Mouse (Mus musculus): ENCODE results near the gene Gm37240. TPM values are rescaled to one million over a fixed set of nuclear protein-coding genes. Genes with fewer than 3 reads are reported as not detected.

Gene Gm37240
- polyA plus RNA-seq, 1 experiment from 2014 or later = 12.7 TPM

DNA sequence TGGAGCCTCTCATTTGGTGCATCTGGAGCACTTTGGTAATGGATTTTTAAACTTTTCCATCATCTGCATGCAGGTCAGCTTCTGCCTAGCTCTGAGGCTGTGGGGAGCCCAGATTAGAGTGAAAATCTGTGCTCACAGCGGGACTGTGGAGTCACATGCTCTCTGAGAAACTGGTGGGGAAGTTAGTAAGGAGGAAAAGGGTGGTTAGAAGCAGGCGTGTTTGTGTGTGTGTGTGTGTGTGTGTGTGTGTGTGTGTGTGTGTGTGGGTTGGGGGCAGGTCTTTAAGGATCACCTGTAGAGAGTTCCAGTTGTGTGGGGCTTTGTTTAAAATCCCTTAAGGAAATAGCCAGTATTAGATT, 1199.9 kb downstream of the Gm37240 start:
- H3K36me3 ChIP-seq = no peaks in the 10 kb centered on the region
- H3K27ac ChIP-seq = no peak overlapping the region
- no peaks in the 10 kb centered on the region for H3K27me3 ChIP-seq
- no peak for ATAC-seq (replicated peaks; ENCODE audit: insufficient number of reproducible peaks, insufficient read depth, low FRiP score, low read depth)
- no peak overlapping the region for H3K4me3 ChIP-seq
- no peak overlapping the region for H3K4me2 ChIP-seq
- no peaks in the 10 kb centered on the region for H3K4me1 ChIP-seq (replicated peaks)
- 49% methylated on average over 2 of the region's 2 CpGs for WGBS
- no peak overlapping the region for H3K9ac ChIP-seq
- no peaks in the 10 kb centered on the region for H3K9me3 ChIP-seq (replicated peaks)

DNA sequence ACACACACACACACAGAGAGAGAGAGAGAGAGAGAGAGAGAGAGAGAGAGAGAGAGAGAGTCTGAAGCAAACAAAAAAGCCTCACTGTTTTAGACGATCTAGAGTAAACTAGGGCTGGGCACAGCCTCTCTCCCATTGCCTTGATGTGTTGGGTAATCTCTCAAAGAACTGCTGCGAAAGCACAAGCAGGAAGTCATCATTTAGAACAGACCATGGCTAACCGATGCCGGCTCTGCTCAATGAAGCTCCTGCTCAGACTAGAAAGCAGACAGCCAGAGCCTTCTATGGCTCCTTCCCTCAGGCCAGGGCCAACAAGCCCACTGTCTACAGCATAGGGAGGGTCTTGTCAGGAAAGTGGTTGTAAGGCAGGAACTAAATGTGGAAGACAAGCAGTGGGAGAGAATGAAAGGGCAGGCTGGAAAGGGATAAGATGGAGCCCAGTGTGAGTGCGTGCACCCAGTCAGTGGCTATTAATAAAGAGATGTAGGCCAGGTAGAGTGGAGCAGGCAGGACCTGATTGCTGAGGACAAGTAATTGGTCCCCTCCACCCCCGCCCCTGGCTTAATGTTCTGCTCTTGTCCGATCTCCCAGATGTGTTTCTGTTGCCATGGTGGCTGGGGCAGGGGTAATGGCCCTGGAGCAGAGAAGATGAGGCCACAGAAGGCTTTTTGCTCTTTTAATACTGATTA, 1200.4 kb downstream of the Gm37240 start:
- no peak overlapping the region for H3K4me3 ChIP-seq
- H3K9ac ChIP-seq = no peak overlapping the region
- H3K4me1 ChIP-seq (replicated peaks) = no peaks in the 10 kb centered on the region
- H3K9me3 ChIP-seq (replicated peaks) = no peaks in the 10 kb centered on the region
- no peak overlapping the region for H3K4me2 ChIP-seq
- no peak overlapping the region for H3K27ac ChIP-seq
- H3K27me3 ChIP-seq = no peaks in the 10 kb centered on the region
- no peak for ATAC-seq (replicated peaks; ENCODE audit: insufficient number of reproducible peaks, insufficient read depth, low FRiP score, low read depth)
- WGBS = 66% methylated on average over 7 of the region's 7 CpGs
- no peaks in the 10 kb centered on the region for H3K36me3 ChIP-seq

- Histone ChIP-seq H3K9ac (no peak overlapping the region), H3K27ac (no peak overlapping the region), H3K36me3 (no peaks in the 10 kb centered on the region), H3K9me3 (replicated peaks) (no peaks in the 10 kb centered on the region), H3K4me1 (replicated peaks) (no peaks in the 10 kb centered on the region), H3K4me3 (no peak overlapping the region), H3K4me2 (no peak overlapping the region), H3K27me3 (no peaks in the 10 kb centered on the region)
- no peak for ATAC-seq (replicated peaks; ENCODE audit: insufficient number of reproducible peaks, insufficient read depth, low FRiP score, low read depth)
- 88% methylated on average over 2 of the region's 2 CpGs for WGBS
Measured at GRCm38 (mm10) chr3:84686294-84686672, 1201.0 kb downstream of the Gm37240 start.

DNA sequence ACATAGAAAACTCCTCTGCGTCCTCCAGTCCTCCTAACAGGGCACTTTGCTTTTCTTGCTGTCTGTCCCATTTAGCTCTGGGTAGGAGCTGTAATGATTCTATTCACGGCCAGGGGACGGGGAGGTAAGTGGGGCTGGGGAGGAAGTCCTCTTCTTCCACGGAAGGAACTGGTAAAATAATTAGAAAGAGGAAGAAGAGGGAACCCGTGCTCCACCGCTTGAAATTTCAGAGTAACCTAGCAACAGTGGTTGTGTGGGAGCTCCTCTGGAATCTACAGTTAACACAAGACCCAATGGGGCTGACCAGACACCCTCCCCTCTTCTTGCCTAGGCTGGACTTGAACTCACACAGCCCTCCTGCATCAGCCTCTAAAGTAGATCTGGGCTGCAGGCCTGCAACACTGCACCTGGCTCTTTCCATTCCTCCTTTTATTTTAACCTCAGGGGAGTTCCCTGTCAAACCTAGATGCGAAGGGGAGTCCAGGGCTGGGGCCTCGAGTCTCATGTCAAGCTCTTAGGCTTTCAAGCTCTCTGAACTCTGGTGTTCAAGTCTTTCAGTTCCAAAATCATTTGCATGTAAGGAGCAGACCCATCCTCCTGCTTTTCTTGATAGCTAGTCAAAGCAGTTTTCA, 1201.5 kb downstream of the Gm37240 start:
- H3K27ac ChIP-seq = no peak overlapping the region
- H3K9me3 ChIP-seq (replicated peaks) = no peaks in the 10 kb centered on the region
- no peak overlapping the region for H3K4me3 ChIP-seq
- no peaks in the 10 kb centered on the region for H3K27me3 ChIP-seq
- no peaks in the 10 kb centered on the region for H3K4me1 ChIP-seq (replicated peaks)
- H3K4me2 ChIP-seq = no peak overlapping the region
- H3K9ac ChIP-seq = no peak overlapping the region
- 65% methylated on average over 8 of the region's 8 CpGs for WGBS
- ATAC-seq (replicated peaks; ENCODE audit: insufficient number of reproducible peaks, insufficient read depth, low FRiP score, low read depth) = no peak
- H3K36me3 ChIP-seq = no peaks in the 10 kb centered on the region

- no peaks in the 10 kb centered on the region for H3K36me3 ChIP-seq
- 87% methylated on average over 6 of the region's 6 CpGs for WGBS
- H3K4me3 ChIP-seq = no peak overlapping the region
- ATAC-seq (replicated peaks; ENCODE audit: insufficient number of reproducible peaks, insufficient read depth, low FRiP score, low read depth) = no peak
- H3K4me1 ChIP-seq (replicated peaks) = no peaks in the 10 kb centered on the region
- H3K27ac ChIP-seq = no peak overlapping the region
- no peaks in the 10 kb centered on the region for H3K27me3 ChIP-seq
- H3K4me2 ChIP-seq = no peak overlapping the region
- no peaks in the 10 kb centered on the region for H3K9me3 ChIP-seq (replicated peaks)
- no peak overlapping the region for H3K9ac ChIP-seq
Measured at GRCm38 (mm10) chr3:84683788-84684187, 1203.5 kb downstream of the Gm37240 start.

GRCm38 (mm10) chr3:84681699-84682098, 1205.6 kb downstream of the Gm37240 start:
- no peak overlapping the region for H3K4me3 ChIP-seq
- no peak for ATAC-seq (replicated peaks; ENCODE audit: insufficient number of reproducible peaks, insufficient read depth, low FRiP score, low read depth)
- H3K9me3 ChIP-seq (replicated peaks) = no peaks in the 10 kb centered on the region
- H3K36me3 ChIP-seq = no peaks in the 10 kb centered on the region
- whole genome bisulfite sequencing = 62% methylated on average over 8 of the region's 8 CpGs
- H3K9ac ChIP-seq = no peak overlapping the region
- no peaks in the 10 kb centered on the region for H3K27me3 ChIP-seq
- H3K4me1 ChIP-seq (replicated peaks) = no peaks in the 10 kb centered on the region
- no peak overlapping the region for H3K4me2 ChIP-seq
- no peak overlapping the region for H3K27ac ChIP-seq

GRCm38 (mm10) chr3:84680062-84680461, 1207.3 kb downstream of the Gm37240 start:
- Histone ChIP-seq H3K4me3 (no peak overlapping the region), H3K9ac (no peak overlapping the region), H3K36me3 (no peaks in the 10 kb centered on the region), H3K27ac (no peak overlapping the region), H3K4me1 (replicated peaks) (no peaks in the 10 kb centered on the region), H3K4me2 (no peak overlapping the region), H3K9me3 (replicated peaks) (no peaks in the 10 kb centered on the region), H3K27me3 (no peaks in the 10 kb centered on the region)
- no peak for ATAC-seq (replicated peaks; ENCODE audit: insufficient number of reproducible peaks, insufficient read depth, low FRiP score, low read depth)
- 84% methylated on average over 7 of the region's 7 CpGs for WGBS

DNA sequence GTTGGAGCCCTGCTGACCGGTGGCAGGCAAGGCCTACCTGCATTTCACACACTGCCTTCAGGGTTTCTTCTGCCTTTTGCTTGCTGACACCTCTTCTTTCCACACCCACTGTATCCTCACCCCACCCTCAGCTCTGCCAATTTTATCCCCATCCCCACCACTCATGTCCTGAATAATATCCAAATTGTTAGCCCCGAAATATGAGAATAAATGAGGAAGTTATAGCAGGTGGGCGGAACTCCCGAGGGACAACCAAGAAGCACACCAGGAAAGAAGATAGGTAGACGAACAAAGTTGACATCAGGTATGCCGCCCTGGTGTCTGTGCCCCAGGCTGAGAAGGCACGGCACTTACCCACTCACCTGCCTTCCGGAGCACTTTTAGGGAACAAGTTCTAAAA, 1207.8 kb downstream of the Gm37240 start:
- H3K27ac ChIP-seq = no peak overlapping the region
- no peaks in the 10 kb centered on the region for H3K9me3 ChIP-seq (replicated peaks)
- 86% methylated on average over 8 of the region's 8 CpGs for WGBS
- no peak overlapping the region for H3K9ac ChIP-seq
- H3K27me3 ChIP-seq = no peaks in the 10 kb centered on the region
- no peak overlapping the region for H3K4me2 ChIP-seq
- H3K4me3 ChIP-seq = no peak overlapping the region
- ATAC-seq (replicated peaks; ENCODE audit: insufficient number of reproducible peaks, insufficient read depth, low FRiP score, low read depth) = no peak
- no peaks in the 10 kb centered on the region for H3K36me3 ChIP-seq
- H3K4me1 ChIP-seq (replicated peaks) = no peaks in the 10 kb centered on the region

DNA sequence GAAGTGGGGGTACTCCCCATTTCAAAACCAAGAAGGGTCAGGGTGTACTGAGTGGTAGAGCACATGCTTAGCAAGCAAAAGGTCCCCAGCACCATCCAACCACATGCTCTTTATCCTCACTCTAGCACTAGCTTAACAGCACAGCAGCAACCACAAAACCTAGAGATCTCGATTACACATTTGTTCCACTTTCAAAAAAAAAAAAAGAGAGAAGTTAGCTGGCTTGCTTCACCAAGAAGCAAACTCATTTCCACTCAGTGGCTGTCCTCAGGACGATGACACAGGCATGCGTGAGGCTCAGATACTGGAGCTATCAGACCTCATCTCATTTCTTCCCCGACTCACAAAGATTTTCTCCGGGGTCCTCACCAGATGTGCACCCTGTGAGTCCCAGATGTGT, 1208.4 kb downstream of the Gm37240 start:
- no peak overlapping the region for H3K4me2 ChIP-seq
- no peak for ATAC-seq (replicated peaks; ENCODE audit: insufficient number of reproducible peaks, insufficient read depth, low FRiP score, low read depth)
- 76% methylated on average over 5 of the region's 5 CpGs for WGBS
- no peaks in the 10 kb centered on the region for H3K4me1 ChIP-seq (replicated peaks)
- no peak overlapping the region for H3K4me3 ChIP-seq
- H3K9me3 ChIP-seq (replicated peaks) = no peaks in the 10 kb centered on the region
- no peaks in the 10 kb centered on the region for H3K36me3 ChIP-seq
- H3K27ac ChIP-seq = no peak overlapping the region
- H3K27me3 ChIP-seq = no peaks in the 10 kb centered on the region
- no peak overlapping the region for H3K9ac ChIP-seq

DNA sequence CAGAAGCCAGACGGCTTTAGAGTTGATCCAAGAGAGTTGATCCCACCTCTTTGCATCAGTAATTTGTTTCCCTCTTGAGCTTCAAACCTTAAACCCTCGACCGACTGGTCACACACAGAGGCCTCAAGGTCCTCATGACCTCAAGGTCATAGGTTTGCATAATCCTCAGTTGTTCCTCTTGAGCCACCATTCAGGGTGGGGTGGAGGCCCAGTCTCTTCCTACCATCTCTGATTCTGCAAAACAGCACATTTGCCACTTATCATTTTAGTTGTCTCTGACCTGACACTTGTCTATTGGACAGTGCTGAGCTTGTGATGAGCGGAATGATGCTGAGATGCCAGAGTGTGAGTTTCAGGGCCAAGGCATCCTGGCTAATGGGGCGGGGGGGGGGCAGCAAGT, 1211.6 kb downstream of the Gm37240 start:
- Histone ChIP-seq H3K36me3 (no peaks in the 10 kb centered on the region), H3K27ac (no peak overlapping the region), H3K4me2 (no peak overlapping the region), H3K4me3 (no peak overlapping the region), H3K4me1 (replicated peaks) (no peaks in the 10 kb centered on the region), H3K9ac (no peak overlapping the region), H3K27me3 (no peaks in the 10 kb centered on the region), H3K9me3 (replicated peaks) (no peaks in the 10 kb centered on the region)
- no peak for ATAC-seq (replicated peaks; ENCODE audit: insufficient number of reproducible peaks, insufficient read depth, low FRiP score, low read depth)
- WGBS = 79% methylated on average over 5 of the region's 5 CpGs

DNA sequence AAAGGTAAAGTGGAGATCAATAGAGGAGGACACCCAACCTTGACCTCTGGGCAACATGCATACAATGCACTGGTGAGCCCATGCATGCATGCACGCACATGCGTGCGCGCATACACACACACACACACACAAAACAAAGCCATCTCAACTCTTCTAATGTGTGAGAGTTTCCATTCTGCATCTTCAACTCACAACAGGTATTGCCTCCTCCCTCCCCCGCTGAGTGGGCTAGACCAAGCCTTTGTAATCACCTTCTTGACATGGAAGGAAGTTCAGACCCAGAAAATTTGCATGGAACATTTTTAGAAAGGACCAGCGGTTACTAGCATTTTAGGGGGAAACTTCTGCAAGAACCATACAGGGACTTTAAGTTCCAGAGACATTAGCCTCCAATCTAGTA, 1213.8 kb downstream of the Gm37240 start:
- no peaks in the 10 kb centered on the region for H3K27me3 ChIP-seq
- H3K4me2 ChIP-seq = no peak overlapping the region
- H3K9ac ChIP-seq = no peak overlapping the region
- H3K36me3 ChIP-seq = no peaks in the 10 kb centered on the region
- H3K4me3 ChIP-seq = no peak overlapping the region
- WGBS = 91% methylated on average over 6 of the region's 6 CpGs
- peaks cover under 1% of the 10 kb centered on the region; the same call in 1 of the 2 replicates for H3K4me1 ChIP-seq (replicated peaks)
- no peak overlapping the region for H3K27ac ChIP-seq
- ATAC-seq (replicated peaks; ENCODE audit: insufficient number of reproducible peaks, insufficient read depth, low FRiP score, low read depth) = no peak
- no peaks in the 10 kb centered on the region for H3K9me3 ChIP-seq (replicated peaks)

GRCm38 (mm10) chr3:84672136-84672535, 1215.2 kb downstream of the Gm37240 start:
- H3K4me2 ChIP-seq = no peak overlapping the region
- 87% methylated on average over 12 of the region's 12 CpGs for WGBS
- H3K9me3 ChIP-seq (replicated peaks) = no peaks in the 10 kb centered on the region
- peaks cover 9% of the 10 kb centered on the region for H3K4me1 ChIP-seq (replicated peaks)
- no peak overlapping the region for H3K4me3 ChIP-seq
- H3K27me3 ChIP-seq = peaks cover 3% of the 10 kb centered on the region; the same call in 1 of the 2 replicates
- H3K36me3 ChIP-seq = no peaks in the 10 kb centered on the region
- H3K27ac ChIP-seq = no peak overlapping the region
- no peak for ATAC-seq (replicated peaks; ENCODE audit: insufficient number of reproducible peaks, insufficient read depth, low FRiP score, low read depth)
- H3K9ac ChIP-seq = no peak overlapping the region

Data from heart, embryonic 15.5 days (tissue).